Mouse (Mus musculus) adrenal gland, postnatal 14 days (tissue): Measurements from ENCODE around the gene Diras2. TPM values are rescaled to one million over a fixed set of nuclear protein-coding genes. Genes with fewer than 3 reads are reported as not detected.

ENCODE experiments used
- DNase-seq: peaks from one replicate; pipeline ENCODE4 v3.0.0; 2021; ENCODE audit warnings: mixed read lengths
- long read RNA-seq, 2 experiments: library from polyadenylated mRNA; stranded (forward); transcript quantifications; one replicate each; pipeline ENCODE4 v2.0.0; 2021
- total RNA-seq: library from RNA; stranded (reverse); gene quantifications from 2 replicates; pipeline ENCODE4 v1.2.3, GENCODE M21; 2021

Gene Diras2
- total RNA-seq, result 5.7 and 6.1 TPM in 2 replicates
- long read RNA-seq, experiment 1, full-length matches to known transcripts, result 4 of 5 reads
- long read RNA-seq, experiment 1, partial matches to known transcripts, result 0 of 5 reads
- long read RNA-seq, experiment 1, other reads (novel, unspliced or antisense), result 1 of 5 reads
- long read RNA-seq, experiment 2, full-length matches to known transcripts, result 4 of 6 reads
- long read RNA-seq, experiment 2, partial matches to known transcripts, result 0 of 6 reads
- long read RNA-seq, experiment 2, other reads (novel, unspliced or antisense), result 2 of 6 reads

- no peak for DNase-seq
Observed at GRCm38 (mm10) chr13:52531121-52531520, at the start of gene Diras2. Diras2 (minus strand) TSS chr13:52531279.

- DNase-seq, result no peak
Observed at GRCm38 (mm10) chr13:52578776-52579175, 47.7 kb upstream of the Diras2 start.

GRCm38 (mm10) chr13:52577939-52578338 lies 46.9 kb upstream of the Diras2 start:
- no peak for DNase-seq

DNA sequence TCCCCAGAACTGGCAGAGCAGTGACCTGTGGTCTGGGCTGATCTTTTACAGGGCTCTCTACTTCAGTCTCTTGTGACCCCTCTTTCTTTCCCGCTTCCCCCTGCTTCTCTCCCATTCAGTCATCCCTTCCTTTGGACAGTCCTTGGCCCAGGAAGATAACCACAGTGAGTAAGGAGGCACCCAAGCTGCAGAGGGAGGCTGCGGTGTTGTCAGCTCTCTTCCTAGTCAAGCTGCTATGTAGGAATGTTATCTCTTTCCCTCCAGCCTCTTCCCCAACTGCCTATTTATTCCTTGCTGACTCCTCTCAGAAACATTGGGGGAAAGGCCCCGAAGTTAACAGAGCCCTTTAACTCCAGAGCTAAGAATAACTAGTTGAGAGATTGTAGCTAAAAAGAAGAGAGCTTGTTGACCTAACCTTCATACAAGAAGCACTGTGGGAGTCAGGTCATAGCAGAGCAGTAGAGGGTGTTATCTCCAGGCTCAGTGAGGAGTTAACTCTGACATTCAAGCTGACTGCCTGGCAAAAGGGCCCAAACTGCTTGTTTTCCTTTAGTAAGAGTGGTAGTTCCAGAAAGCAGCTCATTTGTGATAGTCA lies 46.3 kb upstream of the Diras2 start:
- no peak for DNase-seq

- no peak for DNase-seq
Observed at GRCm38 (mm10) chr13:52576841-52577240, 45.8 kb upstream of the Diras2 start.

DNA sequence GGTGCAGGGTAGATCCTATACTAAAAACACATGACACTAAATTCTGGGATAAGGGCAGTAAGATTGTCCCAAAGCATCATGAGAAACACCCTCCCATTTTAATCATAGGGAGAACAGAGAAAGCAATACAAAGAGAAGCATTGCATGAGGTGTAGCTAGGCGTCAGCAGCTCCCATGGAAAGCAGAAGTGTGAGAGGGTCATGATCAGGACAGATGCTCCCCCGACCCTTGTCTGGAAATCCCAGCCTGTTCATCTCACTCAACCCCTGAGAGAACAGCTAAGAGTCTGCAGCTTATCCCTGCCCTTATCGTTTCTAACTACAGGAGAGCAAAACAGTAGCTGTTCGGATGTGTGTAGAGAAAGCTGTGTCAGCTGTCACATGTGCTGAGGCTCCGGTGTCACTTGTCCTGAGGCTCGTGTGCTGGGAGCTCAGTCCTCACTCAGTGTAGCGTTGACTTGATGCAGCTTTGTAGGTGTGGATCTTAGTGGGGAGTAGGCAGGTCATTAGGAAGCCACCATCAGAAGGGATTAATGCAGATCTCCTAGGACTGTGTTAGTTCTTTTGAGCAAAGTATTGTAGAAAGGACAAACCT lies 45.0 kb upstream of the Diras2 start:
- DNase-seq, result no peak

- DNase-seq, result no peak
Observed at GRCm38 (mm10) chr13:52575483-52575882, 44.4 kb upstream of the Diras2 start.

DNA sequence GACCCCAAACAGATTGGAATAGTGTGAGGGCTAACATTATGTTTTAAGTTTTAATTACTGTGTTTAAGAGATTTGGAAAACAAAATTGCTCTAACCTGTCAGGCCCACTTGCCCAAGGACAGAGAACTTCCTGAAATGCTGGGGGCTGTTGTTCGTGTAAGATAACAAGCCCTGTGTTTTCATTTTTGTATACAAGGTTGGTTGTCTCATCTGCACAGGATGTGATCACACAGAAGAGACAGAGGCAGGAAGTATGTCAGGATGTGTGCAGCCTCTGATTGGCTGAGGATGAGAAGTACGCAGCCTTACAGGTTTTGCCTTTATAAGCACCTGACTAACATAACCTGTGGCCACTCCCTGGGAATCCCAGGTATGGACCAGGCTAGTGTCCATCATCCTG lies 43.2 kb upstream of the Diras2 start:
- no peak for DNase-seq

DNA sequence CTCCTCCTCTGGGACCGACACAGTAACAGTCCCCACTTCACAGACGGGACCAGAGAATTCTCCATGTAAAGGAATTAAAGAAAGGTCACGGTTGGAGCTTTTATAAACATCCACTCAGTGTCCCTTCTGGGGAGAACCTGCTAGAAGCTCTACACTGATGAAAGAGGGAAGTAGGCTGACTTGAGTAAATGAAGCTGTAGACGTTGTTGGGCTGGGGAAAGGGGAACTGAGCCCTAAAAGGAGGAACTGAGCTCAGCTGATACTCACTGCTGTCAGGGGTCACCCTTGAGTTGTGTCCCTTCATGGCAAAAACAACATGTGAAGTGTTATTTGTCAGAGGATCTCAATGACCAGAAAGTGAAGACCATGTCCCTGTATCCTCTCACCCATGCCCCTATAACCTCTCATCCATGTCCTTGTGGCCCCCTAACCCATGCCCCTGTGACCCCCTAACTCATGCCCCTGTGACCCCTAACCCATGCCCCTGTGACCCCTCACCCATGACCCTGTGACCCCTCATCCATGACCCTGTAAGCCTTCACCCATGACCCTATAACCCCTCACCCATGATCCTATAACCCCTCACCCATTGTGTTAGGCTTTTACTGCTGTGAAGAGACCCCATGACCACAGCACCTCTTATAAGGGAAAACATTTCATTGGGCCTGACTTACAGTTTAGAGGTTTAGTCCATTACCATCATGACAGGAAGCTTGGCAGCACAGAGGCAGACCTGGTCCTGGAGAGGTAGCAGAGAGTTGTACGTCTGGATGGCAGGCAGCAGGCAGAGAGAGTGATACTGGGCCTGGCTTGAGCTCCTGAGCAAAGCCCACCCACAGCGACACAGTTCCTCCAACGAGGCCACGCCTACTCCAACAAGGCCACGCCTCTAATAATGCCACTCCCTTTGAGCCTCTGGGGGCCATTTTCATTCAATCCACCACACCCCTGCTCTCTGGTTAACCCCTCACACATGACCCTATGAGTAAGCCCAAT lies 41.7 kb upstream of the Diras2 start:
- DNase-seq, result no peak

- DNase-seq, result no peak
Observed at GRCm38 (mm10) chr13:52571591-52572384, 40.7 kb upstream of the Diras2 start.

DNA sequence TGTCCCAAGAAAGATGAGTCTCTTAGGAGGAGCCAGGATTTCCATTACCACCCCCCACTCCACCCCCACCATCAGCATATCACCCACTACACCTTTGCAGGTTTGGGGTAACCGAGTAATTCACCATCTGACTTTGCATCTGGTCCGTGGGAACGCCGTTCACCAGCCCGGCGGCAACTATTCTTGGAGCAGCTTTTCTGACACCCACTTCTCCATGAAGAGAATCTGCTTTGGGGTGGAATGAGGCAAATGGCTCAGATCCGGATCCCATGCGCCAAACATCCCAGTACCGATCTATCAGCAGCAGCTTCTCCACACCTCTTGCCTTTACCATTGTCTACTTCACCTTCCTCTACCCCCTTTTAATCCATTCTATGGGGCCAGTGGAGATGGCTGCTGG lies 39.2 kb upstream of the Diras2 start:
- no peak for DNase-seq

- DNase-seq, result no peak
Observed at GRCm38 (mm10) chr13:52569194-52569769, 38.2 kb upstream of the Diras2 start.

GRCm38 (mm10) chr13:52566777-52567176 lies 35.7 kb upstream of the Diras2 start:
- DNase-seq, result no peak

GRCm38 (mm10) chr13:52566188-52566760 lies 35.2 kb upstream of the Diras2 start:
- no peak for DNase-seq

DNA sequence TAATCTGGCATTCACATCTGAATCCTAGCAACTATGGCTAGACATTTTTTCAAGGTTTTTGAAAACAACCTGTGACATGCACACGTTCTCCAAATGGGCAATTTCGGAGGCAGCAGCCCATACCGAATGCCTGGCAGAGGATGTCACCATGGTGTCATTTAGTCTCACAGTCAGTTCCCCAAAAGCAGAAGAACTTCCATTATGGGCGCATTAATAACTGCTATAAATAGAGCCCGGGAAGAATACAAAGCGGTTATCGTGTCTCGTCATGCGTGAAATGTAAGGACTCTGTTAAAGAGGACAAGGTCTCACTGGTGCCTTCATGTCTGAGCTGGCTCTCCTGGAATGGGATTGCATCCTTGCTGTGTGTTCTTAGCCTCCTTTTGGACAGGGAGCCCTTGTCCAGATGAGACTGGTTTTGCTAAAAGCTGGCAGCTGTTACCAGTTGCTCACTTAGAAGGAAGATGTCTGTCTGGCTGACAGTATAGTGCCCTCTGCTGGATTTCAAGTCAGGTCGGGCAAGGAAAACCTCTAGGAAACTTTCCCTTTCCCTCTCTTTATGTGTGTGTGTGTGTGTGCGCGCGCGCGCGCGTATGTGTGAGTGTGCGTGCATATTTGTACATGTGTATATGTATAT lies 34.1 kb upstream of the Diras2 start:
- DNase-seq, result peak; percentile 18

GRCm38 (mm10) chr13:52562166-52562571 lies 31.1 kb upstream of the Diras2 start:
- DNase-seq, result no peak

- no peak for DNase-seq
Observed at GRCm38 (mm10) chr13:52561367-52562165, 30.5 kb upstream of the Diras2 start.

DNA sequence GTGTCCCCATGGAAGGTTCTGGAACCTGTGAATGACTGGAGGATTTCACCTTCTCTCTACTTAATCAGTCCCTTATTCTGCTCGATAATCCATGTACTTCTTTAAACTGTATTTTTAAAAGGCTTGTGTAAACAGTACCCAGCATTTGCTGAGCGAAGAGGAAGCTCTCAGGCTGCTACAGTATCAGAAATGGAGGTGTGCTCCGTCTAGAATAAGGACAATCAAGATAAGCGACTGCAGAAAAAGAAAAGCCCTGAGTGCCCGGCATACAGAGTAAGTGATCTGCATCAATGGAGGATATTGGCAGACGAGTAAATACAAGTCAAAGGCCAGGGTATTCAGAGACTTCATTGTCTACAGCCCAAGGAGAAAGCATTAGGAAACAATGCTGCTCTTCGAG lies 26.3 kb upstream of the Diras2 start:
- DNase-seq, result no peak

DNA sequence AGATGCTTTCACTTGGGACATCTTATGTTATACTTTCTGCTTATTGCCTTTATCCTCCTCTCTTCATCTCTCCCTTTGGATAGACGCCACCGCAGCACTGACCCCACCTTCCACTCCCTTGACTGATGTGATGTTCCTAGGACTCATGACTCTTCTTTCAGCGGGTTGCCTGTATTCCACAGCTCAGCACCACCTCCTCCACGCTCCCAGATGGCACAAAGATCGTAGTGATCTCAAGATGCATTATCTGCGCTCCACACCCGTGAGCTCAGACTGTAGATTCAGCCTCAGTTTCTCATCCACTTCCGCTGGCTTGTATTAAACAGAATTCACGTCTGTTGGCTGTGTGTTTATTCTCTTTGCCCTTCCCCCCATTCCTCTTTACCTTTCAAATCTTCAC lies 23.6 kb upstream of the Diras2 start:
- DNase-seq, result no peak
